Mouse (Mus musculus): ENCODE results near the gene Sobp.

GRCm38 (mm10) chr10:42973537-42973936, 200.8 kb downstream of the Sobp start:
- TF ChIP-seq CTCF (IDR thresholded peaks at IDR 0.05; ENCODE audit: low read depth, low read length) (no peak), EP300 (IDR thresholded peaks at IDR 0.05; ENCODE audit: insufficient read depth, low read depth, low read length) (no peak), POLR2A (IDR thresholded peaks at IDR 0.05; ENCODE audit: insufficient read depth, low read length) (no peak)
